Mouse (Mus musculus) gastrocnemius, adult 8-10 months (tissue): ENCODE data around the gene Rps6kb2. TPM values are rescaled to one million over a fixed set of nuclear protein-coding genes. Genes with fewer than 3 reads are reported as not detected.

Experiments
- DNase-seq, 2 experiments: peaks; one replicate each; pipeline ENCODE4 v3.0.0; 2022; ENCODE audit warnings: low spot score in 2 of 2
- total RNA-seq, 4 experiments: library from RNA; stranded (reverse); gene quantifications; 2 replicates each; pipeline ENCODE4 v1.2.4; 2022

Gene Rps6kb2
- total RNA-seq, 4 experiments from 2014 or later = 18.6 to 28.4 (median 25.7) TPM

GRCm38 (mm10) chr19:4120496-4120895 lies 42.7 kb downstream of the Rps6kb2 start:
- no peak for DNase-seq

- no peak for DNase-seq
Measured at GRCm38 (mm10) chr19:4119716-4120487, 43.3 kb downstream of the Rps6kb2 start.

- no peak for DNase-seq
Measured at GRCm38 (mm10) chr19:4118350-4118749, 44.8 kb downstream of the Rps6kb2 start.

GRCm38 (mm10) chr19:4117006-4117405 lies 46.1 kb downstream of the Rps6kb2 start:
- DNase-seq = no peak

GRCm38 (mm10) chr19:4115816-4116215 lies 47.3 kb downstream of the Rps6kb2 start:
- no peak for DNase-seq

- no peak for DNase-seq
Measured at GRCm38 (mm10) chr19:4115144-4115543, 48.0 kb downstream of the Rps6kb2 start.

- DNase-seq = no peak
Measured at GRCm38 (mm10) chr19:4114551-4114950, 48.6 kb downstream of the Rps6kb2 start.

- no peak for DNase-seq
Measured at GRCm38 (mm10) chr19:4113806-4114230, 49.3 kb downstream of the Rps6kb2 start.

GRCm38 (mm10) chr19:4113186-4113805 lies 49.9 kb downstream of the Rps6kb2 start:
- DNase-seq = peak; percentile 67 to 71

GRCm38 (mm10) chr19:4112063-4112960 lies 50.8 kb downstream of the Rps6kb2 start:
- DNase-seq = no peak

GRCm38 (mm10) chr19:4108535-4108934 lies 54.6 kb downstream of the Rps6kb2 start:
- no peak for DNase-seq

GRCm38 (mm10) chr19:4106654-4107053 lies 56.5 kb downstream of the Rps6kb2 start:
- DNase-seq = no peak

- no peak for DNase-seq
Measured at GRCm38 (mm10) chr19:4104675-4105194, 58.4 kb downstream of the Rps6kb2 start.

Other genes with a start within 250 kb of the Rps6kb2 start
- gene Aldh3b1, start 233.5 kb downstream of the Rps6kb2 start, total RNA-seq = 1 to 10 TPM; 1.0 to 2.6 (median 1.3) TPM
- 1 to 10 TPM; 3.2 to 4.5 (median 3.5) TPM for gene Unc93b1, start 228.2 kb downstream of the Rps6kb2 start, total RNA-seq
- gene Aldh3b3, start 204.7 kb downstream of the Rps6kb2 start, total RNA-seq = not detected
- under 1 TPM in 3 of 4 experiments, not detected in 1; 0.19 to 0.62 (median 0.52) TPM for gene Aldh3b2, start 191.0 kb downstream of the Rps6kb2 start, total RNA-seq
- 1 to 10 TPM; 1.1 to 1.7 (median 1.5) TPM for gene Acy3, start 176.8 kb downstream of the Rps6kb2 start, total RNA-seq
- under 1 TPM in 1 of 4 experiments, not detected in 3; 0.16 TPM for gene Tbx10, start 170.6 kb downstream of the Rps6kb2 start, total RNA-seq
- gene Nudt8, start 162.8 kb downstream of the Rps6kb2 start, total RNA-seq = 10 to 100 TPM; 19.0 to 24.8 (median 22.8) TPM
- under 1 TPM; 0.12 to 0.39 (median 0.15) TPM for gene Gm49405, start 162.7 kb downstream of the Rps6kb2 start, total RNA-seq
- gene Doc2g, start 160.0 kb downstream of the Rps6kb2 start, total RNA-seq = 1 to 10 TPM in 1 of 4 experiments, under 1 TPM in 3; 0.36 to 1.2 (median 0.73) TPM
- gene Ndufv1, start 150.5 kb downstream of the Rps6kb2 start, total RNA-seq = 100 to 1,000 TPM; 435 to 477 (median 462) TPM
- 100 to 1,000 TPM; 411 to 453 (median 419) TPM for gene Gstp1, start 125.4 kb downstream of the Rps6kb2 start, total RNA-seq
- 100 to 1,000 TPM; 240 to 258 (median 250) TPM for gene Gstp2, start 117.3 kb downstream of the Rps6kb2 start, total RNA-seq
- gene Gstp3, start 103.8 kb downstream of the Rps6kb2 start, total RNA-seq = not detected
- gene Cabp2, start 81.8 kb downstream of the Rps6kb2 start, total RNA-seq = not detected
- gene Cdk2ap2, start 66.2 kb downstream of the Rps6kb2 start, total RNA-seq = 10 to 100 TPM; 14.0 to 20.3 (median 18.0) TPM
- gene Pitpnm1, start 63.4 kb downstream of the Rps6kb2 start, total RNA-seq = 1 to 10 TPM; 1.1 to 3.3 (median 2.4) TPM
- 10 to 100 TPM; 85.7 to 96.3 (median 90.3) TPM for gene Aip, start 37.5 kb downstream of the Rps6kb2 start, total RNA-seq
- gene Gpr152, start 23.6 kb downstream of the Rps6kb2 start, total RNA-seq = not detected
- not detected for gene Cabp4, start 19.3 kb downstream of the Rps6kb2 start, total RNA-seq
- 10 to 100 TPM; 10.4 to 13.2 (median 11.6) TPM for gene Coro1b, start 14.7 kb downstream of the Rps6kb2 start, total RNA-seq
- gene Ptprcap, start 9.8 kb downstream of the Rps6kb2 start, total RNA-seq = under 1 TPM in 2 of 4 experiments, not detected in 2; 0.27 to 0.38 TPM
- 10 to 100 TPM; 23.8 to 33.0 (median 24.9) TPM for gene Carns1, start 12.1 kb upstream of the Rps6kb2 start, total RNA-seq
- gene Tbc1d10c, start 27.9 kb upstream of the Rps6kb2 start, total RNA-seq = 1 to 10 TPM; 6.6 to 8.6 (median 7.9) TPM
- 100 to 1,000 TPM; 198 to 243 (median 235) TPM for gene Ppp1ca, start 28.7 kb upstream of the Rps6kb2 start, total RNA-seq
- gene Rad9a, start 38.3 kb upstream of the Rps6kb2 start, total RNA-seq = 1 to 10 TPM; 1.7 to 3.6 (median 2.3) TPM
- under 1 TPM in 3 of 4 experiments, not detected in 1; 0.20 to 0.43 (median 0.22) TPM for gene Clcf1, start 50.9 kb upstream of the Rps6kb2 start, total RNA-seq
- gene AC109138.7, start 51.0 kb upstream of the Rps6kb2 start, total RNA-seq = not detected
- gene Pold4, start 68.5 kb upstream of the Rps6kb2 start, total RNA-seq = 10 to 100 TPM; 13.1 to 19.4 (median 17.3) TPM
- gene Ssh3, start 105.8 kb upstream of the Rps6kb2 start, total RNA-seq = 1 to 10 TPM; 2.3 to 5.8 (median 2.9) TPM
- gene Ankrd13d, start 119.8 kb upstream of the Rps6kb2 start, total RNA-seq = under 1 TPM in 1 of 4 experiments, not detected in 3; 0.63 TPM
- 10 to 100 TPM; 55.7 to 65.2 (median 62.1) TPM for gene Grk2, start 142.9 kb upstream of the Rps6kb2 start, total RNA-seq
- gene Kdm2a, start 234.9 kb upstream of the Rps6kb2 start, total RNA-seq = 10 to 100 TPM; 30.2 to 37.7 (median 37.2) TPM